Mouse (Mus musculus) CH12.LX (cell line): ENCODE measurements around the gene Tmem259.

ENCODE experiments used
- EP300 ChIP-seq: IDR thresholded peaks from 2 replicates; pipeline ENCODE4 v1.6.1; 2011; ENCODE audit warnings: low read length, improper control_type of control experiment
- JUND ChIP-seq: conservative IDR thresholded peaks from 2 replicates; pipeline ENCODE4 v1.6.1; 2011; ENCODE audit warnings: low read depth, low read length, improper control_type of control experiment
- RCOR1 ChIP-seq: conservative IDR thresholded peaks from 2 replicates; pipeline ENCODE4 v1.6.1; 2012; ENCODE audit warnings: low read depth, mild to moderate bottlenecking, inconsistent platforms, low read length, improper control_type of control experiment

- TF ChIP-seq JUND (no peak), EP300 (no peak), RCOR1 (no peak)
These were observed 32.8 kb upstream of the Tmem259 start for GRCm38 (mm10) chr10:80016931-80017330.
